Mouse (Mus musculus) lung, embryonic 15.5 days (tissue): ENCODE measurements around the gene Adig. TPM values are rescaled to one million over a fixed set of nuclear protein-coding genes. Genes with fewer than 3 reads are reported as not detected.

ENCODE experiments used
- ATAC-seq: fragments of 200-750 bp; cut with Nextera tagmentation; 2 replicates; pipeline ENCODE4 v1.8.0; 2017; ENCODE audit warnings: moderate number of reproducible peaks, borderline replicate concordance; ENCODE audit not compliant: low FRiP score, low TSS enrichment; ENCODE audit errors: extremely low read depth
- H3K27ac ChIP-seq: fragments of 300-500 bp; sonication (generic); 2 replicates; pipeline ENCODE4 v1.5.1; 2015; ENCODE audit warnings: moderate library complexity, mild to moderate bottlenecking, inconsistent platforms
- H3K27me3 ChIP-seq: fragments of 300-500 bp; sonication (generic); 2 replicates; pipeline ENCODE4 v1.6.1; 2015; ENCODE audit warnings: inconsistent platforms
- H3K36me3 ChIP-seq: fragments of 300-500 bp; sonication (generic); 2 replicates; pipeline ENCODE4 v1.6.1; 2015; ENCODE audit warnings: inconsistent platforms
- H3K4me1 ChIP-seq: fragments of 300-500 bp; sonication (generic); 2 replicates; pipeline ENCODE4 v1.6.1; 2015; ENCODE audit warnings: inconsistent platforms
- H3K4me2 ChIP-seq: fragments of 300-500 bp; sonication (generic); 2 replicates; pipeline ENCODE4 v1.6.1; 2015; ENCODE audit warnings: inconsistent platforms, mild to moderate bottlenecking, moderate library complexity
- H3K4me3 ChIP-seq: fragments of 300-500 bp; sonication (generic); 2 replicates; pipeline ENCODE4 v1.5.1; 2015; ENCODE audit warnings: mild to moderate bottlenecking, inconsistent platforms
- H3K9ac ChIP-seq: fragments of 300-500 bp; sonication (generic); 2 replicates; pipeline ENCODE4 v1.6.1; 2015; ENCODE audit warnings: inconsistent platforms
- H3K9me3 ChIP-seq: fragments of 300-500 bp; sonication (generic); 2 replicates; pipeline ENCODE4 v1.6.1; 2016; ENCODE audit warnings: inconsistent platforms
- WGBS: fragments of 180-500 bp; shearing (Covaris S2); methylation state at CpG from one replicate; pipeline ENCODE4 v1.1.7; 2015; 5-methylcytosine and 5-hydroxymethylcytosine counted together
- polyA plus RNA-seq: library from polyadenylated mRNA; unstranded; fragments of >200 nt; fragmentation: Nextera tagmentation; extraction: Ambion mirVana; gene quantifications from 2 replicates; pipeline ENCODE4 v1.2.1, GENCODE M21; 2015

The Adig gene
- polyA plus RNA-seq, 1 experiment from 2014 or later, result not detected

DNA sequence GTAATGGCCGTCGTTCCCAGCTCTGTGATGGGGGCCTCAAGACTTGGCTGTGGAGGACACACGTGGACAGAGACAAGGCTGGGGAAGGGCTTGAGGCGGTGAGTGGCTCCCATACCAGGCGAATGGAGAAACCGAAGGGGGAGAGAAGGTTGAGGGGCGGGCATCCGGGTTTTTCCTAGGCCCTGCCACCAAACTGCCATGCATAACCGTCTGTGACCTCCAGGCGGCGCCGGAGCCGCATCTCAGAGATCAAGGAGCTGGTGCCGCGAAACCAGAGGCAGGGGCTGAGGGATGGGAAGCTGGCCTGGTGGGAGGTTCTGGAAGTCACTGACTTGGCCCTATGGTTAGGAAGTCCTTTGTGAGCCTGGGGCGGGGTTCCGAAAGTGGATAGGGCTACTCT is 44.3 kb downstream of the Adig start:
- Histone ChIP-seq H3K27ac (no peak overlapping the region), H3K4me2 (0 out of 2 replicates have a peak overlapping the region, but pooled peaks have one; percentile 29), H3K4me3 (no peak overlapping the region), H3K27me3 (peaks cover 9% of the 10 kb centered on the region; the same call in 1 of the 2 replicates), H3K9ac (no peak overlapping the region), H3K4me1 (0 out of 2 replicates have a peak, but pooled peaks cover 3% of the 10 kb centered on the region), H3K9me3 (no peaks in the 10 kb centered on the region), H3K36me3 (no peaks in the 10 kb centered on the region)
- 3% methylated on average over 17 of the region's 17 CpGs for WGBS
- ATAC-seq, result 0 out of 2 replicates have a peak, but pooled peaks have one; percentile 19

- Histone ChIP-seq H3K4me3 (no peak overlapping the region), H3K27ac (no peak overlapping the region), H3K4me2 (no peak overlapping the region), H3K9ac (no peak overlapping the region), H3K36me3 (no peaks in the 10 kb centered on the region), H3K4me1 (0 out of 2 replicates have a peak, but pooled peaks cover 3% of the 10 kb centered on the region), H3K27me3 (peaks cover 31% of the 10 kb centered on the region), H3K9me3 (no peaks in the 10 kb centered on the region)
- WGBS, result 0% methylated on average over 3 of the region's 3 CpGs
- ATAC-seq, result no peak
These were observed 47.7 kb downstream of the Adig start for GRCm38 (mm10) chr2:158550067-158550466.

GRCm38 (mm10) chr2:158554366-158554765 is 52.0 kb downstream of the Adig start:
- no peaks in the 10 kb centered on the region for H3K36me3 ChIP-seq
- peaks cover 40% of the 10 kb centered on the region for H3K27me3 ChIP-seq
- H3K4me3 ChIP-seq, result no peak overlapping the region
- no peak for ATAC-seq
- WGBS, result 18% methylated on average over 10 of the region's 10 CpGs
- H3K4me1 ChIP-seq, result peaks cover 4% of the 10 kb centered on the region; the same call in 1 of the 2 replicates
- H3K9me3 ChIP-seq, result no peaks in the 10 kb centered on the region
- no peak overlapping the region for H3K27ac ChIP-seq
- H3K4me2 ChIP-seq, result no peak overlapping the region
- H3K9ac ChIP-seq, result no peak overlapping the region

DNA sequence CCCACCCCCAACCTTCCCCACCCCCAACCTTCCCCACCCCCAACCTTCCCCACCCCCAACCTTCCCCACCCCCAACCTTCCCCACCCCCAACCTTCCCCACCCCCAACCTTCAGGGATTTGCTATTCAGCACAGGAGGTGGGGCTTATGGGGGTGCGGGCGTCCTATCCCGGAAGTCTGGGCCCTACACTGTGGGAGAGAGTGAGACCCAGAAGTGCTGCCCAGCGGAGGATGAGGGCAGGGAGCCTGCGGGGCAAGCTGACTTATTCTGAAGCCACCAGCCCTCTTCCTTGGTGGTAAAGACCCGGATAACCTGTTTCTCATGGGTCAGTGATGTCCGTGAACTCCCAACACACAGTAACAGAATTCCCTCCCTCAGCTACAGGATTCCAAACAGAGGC is 52.8 kb downstream of the Adig start:
- peaks cover 4% of the 10 kb centered on the region; the same call in 1 of the 2 replicates for H3K4me1 ChIP-seq
- under 1% methylated on average over 7 of the region's 7 CpGs for WGBS
- no peaks in the 10 kb centered on the region for H3K36me3 ChIP-seq
- no peak for ATAC-seq
- no peak overlapping the region for H3K9ac ChIP-seq
- no peak overlapping the region for H3K4me3 ChIP-seq
- H3K9me3 ChIP-seq, result no peaks in the 10 kb centered on the region
- peaks cover 39% of the 10 kb centered on the region for H3K27me3 ChIP-seq
- H3K27ac ChIP-seq, result no peak overlapping the region
- no peak overlapping the region for H3K4me2 ChIP-seq

DNA sequence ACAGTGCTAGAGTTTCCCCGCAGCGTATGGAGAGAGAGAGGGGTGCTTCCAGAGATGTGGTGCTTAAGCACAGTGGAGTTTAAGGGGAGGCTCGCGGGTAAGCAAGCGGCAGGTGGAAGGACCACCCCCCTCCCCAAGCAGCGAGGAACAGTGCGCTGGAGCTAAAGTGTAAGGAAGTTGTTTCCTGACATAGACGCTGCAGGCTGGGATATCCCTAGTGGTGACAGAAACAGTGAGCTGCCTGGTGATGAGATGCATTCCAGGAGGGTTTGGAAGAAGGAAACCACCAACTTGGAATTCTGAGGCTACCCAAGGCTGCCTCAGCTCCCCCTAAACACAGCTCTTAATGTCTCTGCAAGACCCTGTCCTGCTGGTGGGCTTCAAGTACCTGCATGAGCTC is 53.4 kb downstream of the Adig start:
- WGBS, result 4% methylated on average over 8 of the region's 8 CpGs
- H3K4me1 ChIP-seq, result peaks cover 4% of the 10 kb centered on the region; the same call in 1 of the 2 replicates
- H3K4me2 ChIP-seq, result peak overlapping the region; percentile 43; the same call in 1 of the 2 replicates
- peak; percentile 37; the same call in 1 of the 2 replicates for ATAC-seq
- H3K27me3 ChIP-seq, result peaks cover 34% of the 10 kb centered on the region
- H3K9ac ChIP-seq, result no peak overlapping the region
- no peak overlapping the region for H3K27ac ChIP-seq
- no peaks in the 10 kb centered on the region for H3K36me3 ChIP-seq
- 0 out of 2 replicates have a peak overlapping the region, but pooled peaks have one; percentile 5 for H3K4me3 ChIP-seq
- no peaks in the 10 kb centered on the region for H3K9me3 ChIP-seq

DNA sequence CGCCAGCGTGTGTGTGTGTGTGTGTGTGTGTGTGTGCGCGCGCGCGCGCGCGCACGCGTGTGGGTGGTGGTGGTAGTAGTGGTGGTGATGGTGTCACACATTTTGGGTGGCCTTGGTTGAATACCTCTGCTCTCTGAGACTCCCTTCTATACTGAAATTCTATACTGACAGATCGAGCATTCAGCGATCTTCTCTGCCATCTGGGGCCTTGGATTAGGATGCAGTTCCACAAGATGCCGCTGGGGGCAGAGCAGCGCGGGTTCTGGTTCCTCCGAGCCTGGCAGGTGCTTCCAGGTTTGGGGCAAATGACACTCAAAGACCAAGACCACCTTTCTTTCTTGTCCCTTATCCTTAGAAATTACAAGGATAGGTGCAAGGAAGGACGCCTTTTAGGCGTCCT is 53.8 kb downstream of the Adig start:
- no peaks in the 10 kb centered on the region for H3K36me3 ChIP-seq
- peaks cover 32% of the 10 kb centered on the region for H3K27me3 ChIP-seq
- 0 out of 2 replicates have a peak overlapping the region, but pooled peaks have one; percentile 5 for H3K4me3 ChIP-seq
- WGBS, result under 1% methylated on average over 20 of the region's 20 CpGs
- H3K27ac ChIP-seq, result no peak overlapping the region
- H3K9ac ChIP-seq, result no peak overlapping the region
- H3K4me2 ChIP-seq, result peak overlapping the region; percentile 43; the same call in 1 of the 2 replicates
- ATAC-seq, result no peak
- H3K4me1 ChIP-seq, result peaks cover 4% of the 10 kb centered on the region; the same call in 1 of the 2 replicates
- no peaks in the 10 kb centered on the region for H3K9me3 ChIP-seq

DNA sequence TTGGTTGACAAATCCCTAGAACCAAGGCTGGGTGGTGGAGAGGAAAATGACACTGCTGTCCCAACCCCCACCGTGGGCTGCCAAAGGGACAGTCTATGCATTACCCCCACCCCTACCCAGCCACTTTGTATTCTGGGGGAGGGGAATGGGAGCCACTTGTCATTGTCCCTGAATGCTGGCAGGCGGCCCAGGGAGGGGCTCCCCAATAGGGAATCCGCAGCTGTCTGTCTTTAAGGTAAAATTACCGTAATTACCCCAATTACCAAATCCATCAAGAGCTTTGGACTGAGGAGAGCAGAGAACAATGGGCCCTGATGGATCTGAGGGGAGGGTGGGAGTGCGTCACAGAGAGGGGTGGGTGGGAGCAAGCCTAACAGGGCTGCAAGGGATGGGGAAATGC is 54.3 kb downstream of the Adig start:
- WGBS, result 9% methylated on average over 5 of the region's 5 CpGs
- H3K27me3 ChIP-seq, result peaks cover 31% of the 10 kb centered on the region
- H3K36me3 ChIP-seq, result no peaks in the 10 kb centered on the region
- H3K27ac ChIP-seq, result no peak overlapping the region
- H3K4me1 ChIP-seq, result peaks cover 4% of the 10 kb centered on the region; the same call in 1 of the 2 replicates
- H3K4me2 ChIP-seq, result no peak overlapping the region
- no peak overlapping the region for H3K4me3 ChIP-seq
- ATAC-seq, result no peak
- H3K9me3 ChIP-seq, result no peaks in the 10 kb centered on the region
- H3K9ac ChIP-seq, result no peak overlapping the region

Other genes starting within 250 kb of the Adig start
- gene Bpi, start 244.5 kb upstream of the Adig start, polyA plus RNA-seq, result not detected in 2 replicates
- 11.5 and 14.2 TPM in 2 replicates for gene Lbp, start 196.1 kb upstream of the Adig start, polyA plus RNA-seq
- gene Snhg11, start 127.0 kb upstream of the Adig start, polyA plus RNA-seq, result 1.7 and 2.9 TPM in 2 replicates
- gene Ralgapb, start 92.8 kb upstream of the Adig start, polyA plus RNA-seq, result 16.2 and 17.7 TPM in 2 replicates
- not detected in 2 replicates for gene Arhgap40, start 10.2 kb downstream of the Adig start, polyA plus RNA-seq
- not detected in 2 replicates for gene Slc32a1, start 108.2 kb downstream of the Adig start, polyA plus RNA-seq
- gene Actr5, start 122.3 kb downstream of the Adig start, polyA plus RNA-seq, result 10.1 and 11.1 TPM in 2 replicates
- gene Ppp1r16b, start 162.8 kb downstream of the Adig start, polyA plus RNA-seq, result 16.7 and 20.2 TPM in 2 replicates